Mouse (Mus musculus) cerebellum, adult 2 months (tissue): ENCODE measurements around the gene Tmprss2.

Experiments used
- CTCF ChIP-seq: fragments of 200-500 bp; IDR thresholded peaks from 2 replicates; pipeline ENCODE4 v1.5.1; 2011; ENCODE audit warnings: low read depth, mild to moderate bottlenecking, control low read depth, low read length, moderate library complexity, borderline replicate concordance; ENCODE audit not compliant: insufficient read depth
- POLR2A ChIP-seq: fragments of 200-500 bp; IDR thresholded peaks from 2 replicates; pipeline ENCODE4 v1.6.1; 2011; ENCODE audit warnings: low read length, control low read depth, borderline replicate concordance; ENCODE audit not compliant: insufficient read depth

GRCm38 (mm10) chr16:97649522-97650188, 38.7 kb upstream of the Tmprss2 start:
- TF ChIP-seq CTCF: no peak
- no peak for TF ChIP-seq POLR2A
